Mouse (Mus musculus) forebrain, embryonic 11.5 days (tissue): ENCODE results near the gene Mlst8. TPM values are rescaled to one million over a fixed set of nuclear protein-coding genes. Genes with fewer than 3 reads are reported as not detected.

ENCODE experiments used
- ATAC-seq: fragments of 200-750 bp; cut with Nextera tagmentation; replicated peaks from 2 replicates; pipeline ENCODE4 v1.8.0; 2017; ENCODE audit warnings: moderate TSS enrichment; ENCODE audit not compliant: low FRiP score
- DNase-seq: peaks from one replicate; pipeline ENCODE4 v3.0.0-alpha.2; 2017; ENCODE audit warnings: low spot score
- H3K27ac ChIP-seq: fragments of 300-500 bp; sonication (generic); 2 replicates; pipeline ENCODE4 v1.5.1; 2014; ENCODE audit warnings: low read depth, low read length
- H3K27me3 ChIP-seq: fragments of 300-500 bp; sonication (generic); 2 replicates; pipeline ENCODE4 v1.6.1; 2014; ENCODE audit warnings: mild to moderate bottlenecking, low read length, mixed read lengths; ENCODE audit not compliant: control insufficient read depth, insufficient read depth
- H3K36me3 ChIP-seq: fragments of 300-500 bp; sonication (generic); 2 replicates; pipeline ENCODE4 v1.6.1; 2014; ENCODE audit warnings: mild to moderate bottlenecking, low read length, moderate library complexity, mixed read lengths; ENCODE audit not compliant: control insufficient read depth, insufficient read depth
- H3K4me1 ChIP-seq: fragments of 300-500 bp; sonication (generic); replicated peaks from 2 replicates; pipeline ENCODE4 v1.6.1; 2014; ENCODE audit warnings: low read length, mixed read lengths; ENCODE audit not compliant: control insufficient read depth, insufficient read depth
- H3K4me2 ChIP-seq: fragments of 300-500 bp; sonication (generic); 2 replicates; pipeline ENCODE4 v1.6.1; 2014; ENCODE audit warnings: low read depth, mild to moderate bottlenecking, low read length, moderate library complexity, mixed read lengths; ENCODE audit not compliant: severe bottlenecking
- H3K4me3 ChIP-seq: fragments of 300-500 bp; sonication (generic); 2 replicates; pipeline ENCODE4 v1.5.1; 2014; ENCODE audit warnings: low read depth, low read length
- H3K9ac ChIP-seq: fragments of 300-500 bp; sonication (generic); 2 replicates; pipeline ENCODE4 v1.6.1; 2014; ENCODE audit warnings: low read length
- H3K9me3 ChIP-seq: fragments of 300-500 bp; sonication (generic); 2 replicates; pipeline ENCODE4 v1.6.1; 2016; ENCODE audit warnings: low read length, mixed read lengths; ENCODE audit not compliant: control insufficient read depth
- WGBS: fragments of 180-500 bp; shearing (Covaris S2); extraction: QIAGEN DNeasy Blood & Tissue Kit; methylation state at CpG from one replicate; pipeline ENCODE4 v1.1.7; 2014; 5-methylcytosine and 5-hydroxymethylcytosine counted together
- polyA plus RNA-seq: library from polyadenylated mRNA; unstranded; fragments of >200 nt; fragmentation: Nextera tagmentation; extraction: Ambion mirVana; gene quantifications from 2 replicates; pipeline ENCODE4 v1.2.1, GENCODE M21; 2014

The Mlst8 gene
- polyA plus RNA-seq, 1 experiment from 2014 or later, result 34.0 TPM

GRCm38 (mm10) chr17:24449507-24449906, 29.4 kb downstream of the Mlst8 start:
- no peak overlapping the region for H3K27ac ChIP-seq
- no peak overlapping the region for H3K9ac ChIP-seq
- H3K4me3 ChIP-seq, result no peak overlapping the region
- DNase-seq, result no peak
- H3K4me1 ChIP-seq, result peaks cover 7% of the 10 kb centered on the region; the same call in 1 of the 2 replicates
- no peak for ATAC-seq
- 94% methylated on average over 6 of the region's 6 CpGs for WGBS
- no peak overlapping the region for H3K4me2 ChIP-seq
- H3K27me3 ChIP-seq, result no peaks in the 10 kb centered on the region
- peaks cover 4% of the 10 kb centered on the region; the same call in 1 of the 2 replicates for H3K36me3 ChIP-seq
- no peaks in the 10 kb centered on the region for H3K9me3 ChIP-seq

GRCm38 (mm10) chr17:24446590-24446989, 32.3 kb downstream of the Mlst8 start:
- Histone ChIP-seq H3K4me3 (no peak overlapping the region), H3K9me3 (no peaks in the 10 kb centered on the region), H3K27me3 (no peaks in the 10 kb centered on the region), H3K9ac (no peak overlapping the region), H3K4me1 (no peaks in the 10 kb centered on the region), H3K4me2 (no peak overlapping the region), H3K36me3 (peaks cover 13% of the 10 kb centered on the region), H3K27ac (no peak overlapping the region)
- 94% methylated on average over 8 of the region's 8 CpGs for WGBS
- no peak for DNase-seq
- no peak for ATAC-seq

GRCm38 (mm10) chr17:24443409-24443808, 35.5 kb downstream of the Mlst8 start:
- peaks cover 15% of the 10 kb centered on the region for H3K36me3 ChIP-seq
- H3K4me1 ChIP-seq, result no peaks in the 10 kb centered on the region

GRCm38 (mm10) chr17:24442632-24443155, 36.2 kb downstream of the Mlst8 start, which contains the start of gene Dnase1l2:
Gene Dnase1l2 (minus strand): TSS chr17:24443105.
- H3K9me3 ChIP-seq, result no peaks in the 10 kb centered on the region
- no peak within 1 kb of the TSS for H3K4me2 ChIP-seq
- H3K4me1 ChIP-seq, result no peaks in the 10 kb centered on the region
- H3K9ac ChIP-seq, result no peak within 1 kb of the TSS
- H3K27ac ChIP-seq, result no peak within 1 kb of the TSS
- DNase-seq (no peak), ATAC-seq (no peak)
- H3K4me3 ChIP-seq, result no peak within 1 kb of the TSS
- no peaks in the 10 kb centered on the region for H3K27me3 ChIP-seq
- H3K36me3 ChIP-seq, result peaks cover 15% of the 10 kb centered on the region
- 81% methylated on average over 7 of the region's 7 CpGs for WGBS

More at GRCm38 (mm10) chr17:24443409-24443808, 35.5 kb downstream of the Mlst8 start:
- ATAC-seq (no peak), DNase-seq (no peak)
- WGBS, result 95% methylated on average over 4 of the region's 4 CpGs
- Histone ChIP-seq H3K4me3 (no peak overlapping the region), H3K4me2 (no peak overlapping the region), H3K27ac (no peak overlapping the region), H3K9ac (no peak overlapping the region), H3K27me3 (no peaks in the 10 kb centered on the region), H3K9me3 (no peaks in the 10 kb centered on the region)

- WGBS, result 91% methylated on average over 14 of the region's 14 CpGs
- Histone ChIP-seq H3K4me1 (no peaks in the 10 kb centered on the region), H3K9me3 (no peaks in the 10 kb centered on the region), H3K9ac (no peak overlapping the region), H3K36me3 (peaks cover 15% of the 10 kb centered on the region), H3K4me3 (no peak overlapping the region), H3K27me3 (no peaks in the 10 kb centered on the region), H3K4me2 (no peak overlapping the region), H3K27ac (no peak overlapping the region)
- ATAC-seq, result no peak
- DNase-seq, result no peak
Measured at GRCm38 (mm10) chr17:24442107-24442506, 36.8 kb downstream of the Mlst8 start.

GRCm38 (mm10) chr17:24441148-24441547, 37.7 kb downstream of the Mlst8 start:
- H3K4me2 ChIP-seq, result no peak overlapping the region
- no peaks in the 10 kb centered on the region for H3K4me1 ChIP-seq
- H3K27ac ChIP-seq, result no peak overlapping the region
- H3K27me3 ChIP-seq, result no peaks in the 10 kb centered on the region
- 70% methylated on average over 2 of the region's 2 CpGs for WGBS
- H3K9ac ChIP-seq, result no peak overlapping the region
- H3K36me3 ChIP-seq, result peaks cover 15% of the 10 kb centered on the region
- ATAC-seq (no peak), DNase-seq (no peak)
- H3K9me3 ChIP-seq, result no peaks in the 10 kb centered on the region
- H3K4me3 ChIP-seq, result no peak overlapping the region

GRCm38 (mm10) chr17:24440377-24440776, 38.5 kb downstream of the Mlst8 start:
- Histone ChIP-seq H3K9me3 (no peaks in the 10 kb centered on the region), H3K27me3 (no peaks in the 10 kb centered on the region), H3K4me1 (no peaks in the 10 kb centered on the region), H3K27ac (no peak overlapping the region), H3K4me3 (no peak overlapping the region), H3K36me3 (peaks cover 15% of the 10 kb centered on the region), H3K9ac (no peak overlapping the region), H3K4me2 (no peak overlapping the region)
- 93% methylated on average over 8 of the region's 8 CpGs for WGBS
- DNase-seq (no peak), ATAC-seq (no peak)

- WGBS, result 77% methylated on average over 5 of the region's 5 CpGs
- Histone ChIP-seq H3K4me2 (no peak overlapping the region), H3K4me3 (no peak overlapping the region), H3K27ac (no peak overlapping the region), H3K4me1 (no peaks in the 10 kb centered on the region), H3K36me3 (peaks cover 5% of the 10 kb centered on the region; the same call in 1 of the 2 replicates), H3K9me3 (no peaks in the 10 kb centered on the region), H3K27me3 (no peaks in the 10 kb centered on the region), H3K9ac (no peak overlapping the region)
- DNase-seq (no peak), ATAC-seq (0 out of 2 replicates have a peak, but pooled peaks have one; percentile 36)
Measured at GRCm38 (mm10) chr17:24437016-24437415, 41.9 kb downstream of the Mlst8 start.
